Mouse (Mus musculus): Measurements from ENCODE around the gene Ankrd2.

GRCm38 (mm10) chr19:42016840-42017239 lies 19.0 kb upstream of the Ankrd2 start:
- TF ChIP-seq CTCF (IDR thresholded peaks at IDR 0.05; ENCODE audit: extremely low read depth, insufficient read depth, low read length) = no peak
- TF ChIP-seq POLR2A (IDR thresholded peaks at IDR 0.05; ENCODE audit: extremely low read depth, insufficient read depth, low read length) = no peak
